Mouse (Mus musculus): Measurements from ENCODE around the gene Utp14a. TPM values are rescaled to one million over a fixed set of nuclear protein-coding genes. Genes with fewer than 3 reads are reported as not detected.
A peak's percentile ranks its signal among the peaks of the same experiment; 100 is the strongest.

Gene Utp14a
- total and polyA plus RNA-seq, 3 experiments, result 53.6 to 64.3 TPM; not detected in 1

DNA sequence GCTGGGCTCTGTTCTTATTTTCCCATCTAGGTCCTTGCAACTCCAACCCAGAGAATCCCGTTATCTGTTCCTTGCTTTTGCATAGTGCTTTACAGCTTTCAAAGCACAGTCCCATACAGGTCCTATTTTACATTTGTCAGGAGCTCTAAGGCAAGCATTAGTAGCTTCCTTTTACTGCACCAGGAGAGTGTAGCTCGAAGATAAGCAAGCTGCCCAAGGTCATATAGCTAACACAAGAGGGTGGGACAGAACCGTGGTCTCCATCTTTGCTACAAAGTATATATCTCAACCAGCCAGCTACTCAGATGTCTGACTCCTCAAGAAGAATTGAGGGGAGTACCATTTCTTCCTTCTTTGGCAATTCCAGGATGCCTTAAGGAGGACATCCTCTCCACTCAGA lies 60.8 kb downstream of the Utp14a start:
- Histone ChIP-seq H3K27me3 (ENCODE audit: control insufficient read depth in 1 of 2, insufficient read depth in 2 of 2, low read length in 2 of 2) (no peaks in the 10 kb centered on the region), H3K4me3 (ENCODE audit: control insufficient read depth in 1 of 2, insufficient read depth in 1 of 2, low read depth in 2 of 2, low read length in 2 of 2) (no peak overlapping the region), H3K9me3 (replicated peaks; ENCODE audit: insufficient read depth, low read length) (no peaks in the 10 kb centered on the region), H3K9ac (ENCODE audit: control insufficient read depth, low read depth, low read length, poor library complexity, severe bottlenecking) (no peak overlapping the region), H3K79me2 (ENCODE audit: control insufficient read depth, insufficient read depth, low read length, poor library complexity) (no peaks in the 10 kb centered on the region), H3K36me3 (ENCODE audit: control insufficient read depth in 1 of 2, insufficient read depth in 2 of 2, low read length in 2 of 2) (peaks cover 0 to 8% of the 10 kb centered on the region in 2 experiments; a peak in 2 of 4 replicates), H3K4me1 (ENCODE audit: control insufficient read depth in 1 of 2, insufficient read depth in 2 of 2, low read length in 2 of 2) (peaks cover 0 to 10% of the 10 kb centered on the region in 2 experiments; a peak in 1 of 4 replicates), H3K27ac (ENCODE audit: control insufficient read depth, low read depth, low read length) (no peak overlapping the region)
- peak; percentile 48 for DNase-seq (ENCODE audit: low read depth, low spot score)
- 0 out of 2 replicates have a peak, but pooled peaks have one; percentile 6 for TF ChIP-seq GATA1 (IDR thresholded peaks at IDR 0.05; ENCODE audit: low read depth, low read length)
- no peak for TF ChIP-seq SMC3 (IDR thresholded peaks at IDR 0.05; ENCODE audit: low read depth, low read length)
- TF ChIP-seq TCF12 (IDR thresholded peaks at IDR 0.05; ENCODE audit: low read depth, low read length), result no peak
- no peak for TF ChIP-seq E2F4 (IDR thresholded peaks at IDR 0.05; ENCODE audit: borderline replicate concordance, low read depth, low read length)
- TF ChIP-seq TAL1 (IDR thresholded peaks at IDR 0.05; ENCODE audit: low read length), result no peak

- H3K9me3 ChIP-seq (replicated peaks; ENCODE audit: insufficient read depth, low read length), result no peaks in the 10 kb centered on the region
- peaks cover 0 to 8% of the 10 kb centered on the region in 2 experiments; a peak in 2 of 4 replicates for H3K36me3 ChIP-seq (ENCODE audit: control insufficient read depth in 1 of 2, insufficient read depth in 2 of 2, low read length in 2 of 2)
- no peaks in the 10 kb centered on the region for H3K27me3 ChIP-seq (ENCODE audit: control insufficient read depth in 1 of 2, insufficient read depth in 2 of 2, low read length in 2 of 2)
- 0 out of 2 replicates have a peak overlapping the region, but pooled peaks have one; percentile 43 for H3K9ac ChIP-seq (ENCODE audit: control insufficient read depth, low read depth, low read length, poor library complexity, severe bottlenecking)
- H3K4me3 ChIP-seq (ENCODE audit: control insufficient read depth in 1 of 2, insufficient read depth in 1 of 2, low read depth in 2 of 2, low read length in 2 of 2), result peak overlapping the region in 1 of 2 experiments; percentile 22; a peak in 2 of 4 replicates
- peak; percentile 49 for DNase-seq (ENCODE audit: low read depth, low spot score)
- H3K4me1 ChIP-seq (ENCODE audit: control insufficient read depth in 1 of 2, insufficient read depth in 2 of 2, low read length in 2 of 2), result peaks cover 0 to 10% of the 10 kb centered on the region in 2 experiments; a peak in 1 of 4 replicates
- no peaks in the 10 kb centered on the region for H3K79me2 ChIP-seq (ENCODE audit: control insufficient read depth, insufficient read depth, low read length, poor library complexity)
- no peak for TF ChIP-seq ETS1 (IDR thresholded peaks at IDR 0.05; ENCODE audit: low read depth, low read length)
- TF ChIP-seq POLR2A (IDR thresholded peaks at IDR 0.05; ENCODE audit: control insufficient read depth in 1 of 2, insufficient read depth in 1 of 2, low read depth in 1 of 2, low read length in 2 of 2, poor library complexity in 1 of 2), result 0 out of 4 replicates have a peak, but pooled peaks of 1 of the 2 experiments have one; percentile 25
- no peak overlapping the region for H3K27ac ChIP-seq (ENCODE audit: control insufficient read depth, low read depth, low read length)
Observed at GRCm38 (mm10) chrX:48318194-48318593, 61.5 kb downstream of the Utp14a start.

Other genes with a start within 250 kb of the Utp14a start
- gene Apln, start 222.0 kb upstream of the Utp14a start, total RNA-seq (2012; rRNA removed), result not detected in 2 replicates
- gene Apln, start 222.0 kb upstream of the Utp14a start, polyA plus RNA-seq (2012; ENCODE audit: insufficient read depth in 1 of 2, insufficient read length in 2 of 2, low read depth in 1 of 2, low replicate concordance in 2 of 2, missing spikeins in 1 of 2), result under 1 TPM in 1 of 2 experiments, not detected in 1; 0.08 TPM
- gene Xpnpep2, start 148.1 kb upstream of the Utp14a start, total RNA-seq (2012; rRNA removed), result 0.31 and 0.62 TPM in 2 replicates
- gene Xpnpep2, start 148.1 kb upstream of the Utp14a start, polyA plus RNA-seq (2012; ENCODE audit: insufficient read depth in 1 of 2, insufficient read length in 2 of 2, low read depth in 1 of 2, low replicate concordance in 2 of 2, missing spikeins in 1 of 2), result 1 to 10 TPM in 1 of 2 experiments, not detected in 1; 1.9 TPM
- gene Sash3, start 110.4 kb upstream of the Utp14a start, total RNA-seq (2012; rRNA removed), result 0.31 and 0.56 TPM in 2 replicates
- 1 to 10 TPM in 1 of 2 experiments, not detected in 1; 1.2 TPM for gene Sash3, start 110.4 kb upstream of the Utp14a start, polyA plus RNA-seq (2012; ENCODE audit: insufficient read depth in 1 of 2, insufficient read length in 2 of 2, low read depth in 1 of 2, low replicate concordance in 2 of 2, missing spikeins in 1 of 2)
- gene Zdhhc9, start 48.0 kb upstream of the Utp14a start, total RNA-seq (2012; rRNA removed), result 2.0 and 2.3 TPM in 2 replicates
- 10 to 100 TPM in 1 of 2 experiments, 1 to 10 TPM in 1; 8.3 to 51.7 TPM for gene Zdhhc9, start 48.0 kb upstream of the Utp14a start, polyA plus RNA-seq (2012; ENCODE audit: insufficient read depth in 1 of 2, insufficient read length in 2 of 2, low read depth in 1 of 2, low replicate concordance in 2 of 2, missing spikeins in 1 of 2)
- 3.0 and 3.6 TPM in 2 replicates for gene Bcorl1, start 84.5 kb downstream of the Utp14a start, total RNA-seq (2012; rRNA removed)
- gene Bcorl1, start 84.5 kb downstream of the Utp14a start, polyA plus RNA-seq (2012; ENCODE audit: insufficient read depth in 1 of 2, insufficient read length in 2 of 2, low read depth in 1 of 2, low replicate concordance in 2 of 2, missing spikeins in 1 of 2), result 10 to 100 TPM in 1 of 2 experiments, not detected in 1; 12.9 TPM
- gene Elf4, start 206.3 kb downstream of the Utp14a start, total RNA-seq (2012; rRNA removed), result 3.4 and 4.0 TPM in 2 replicates
- 10 to 100 TPM in 1 of 2 experiments, not detected in 1; 15.3 TPM for gene Elf4, start 206.3 kb downstream of the Utp14a start, polyA plus RNA-seq (2012; ENCODE audit: insufficient read depth in 1 of 2, insufficient read length in 2 of 2, low read depth in 1 of 2, low replicate concordance in 2 of 2, missing spikeins in 1 of 2)

Measured in MEL (cell line).